Mouse (Mus musculus) olfactory bulb, adult 2 months (tissue): ENCODE data around the gene Syce1l. TPM values are rescaled to one million over a fixed set of nuclear protein-coding genes. Genes with fewer than 3 reads are reported as not detected.

Source experiments
- H3K27ac ChIP-seq: fragments of 200-500 bp; 2 replicates; pipeline ENCODE4 v1.5.1; 2012; ENCODE audit warnings: low read depth, low read length; ENCODE audit not compliant: insufficient read depth
- H3K4me1 ChIP-seq: fragments of 200-500 bp; 2 replicates; pipeline ENCODE4 v1.6.1; 2012; ENCODE audit warnings: low read length; ENCODE audit not compliant: control insufficient read depth, insufficient read depth
- H3K4me3 ChIP-seq: fragments of 200-500 bp; 2 replicates; pipeline ENCODE4 v1.5.1; 2012; ENCODE audit warnings: mild to moderate bottlenecking, low read depth, low read length, moderate library complexity; ENCODE audit not compliant: insufficient read depth
- CTCF ChIP-seq: fragments of 200-500 bp; IDR thresholded peaks from 2 replicates; pipeline ENCODE4 v1.5.1; 2012; ENCODE audit warnings: low read depth, mild to moderate bottlenecking, low read length, moderate library complexity; ENCODE audit not compliant: insufficient read depth
- POLR2A ChIP-seq: fragments of 200-500 bp; IDR thresholded peaks from 2 replicates; pipeline ENCODE4 v1.6.1; 2012; ENCODE audit warnings: mild to moderate bottlenecking, low read depth, low read length, moderate library complexity; ENCODE audit not compliant: insufficient read depth
- WGBS: fragments of 180-500 bp; shearing (Covaris S2); methylation state at CpG from one replicate; pipeline ENCODE4 v1.1.7; 2018; 5-methylcytosine and 5-hydroxymethylcytosine counted together
- polyA plus RNA-seq: library from polyadenylated mRNA; stranded (reverse); fragments of >200 nt; gene quantifications from 2 replicates; pipeline ENCODE4 v1.2.4, GENCODE M21; 2012; ENCODE audit warnings: low replicate concordance; ENCODE audit not compliant: missing spikeins, insufficient read depth, insufficient read length

Gene Syce1l
- polyA plus RNA-seq, 1 experiment, result not detected

DNA sequence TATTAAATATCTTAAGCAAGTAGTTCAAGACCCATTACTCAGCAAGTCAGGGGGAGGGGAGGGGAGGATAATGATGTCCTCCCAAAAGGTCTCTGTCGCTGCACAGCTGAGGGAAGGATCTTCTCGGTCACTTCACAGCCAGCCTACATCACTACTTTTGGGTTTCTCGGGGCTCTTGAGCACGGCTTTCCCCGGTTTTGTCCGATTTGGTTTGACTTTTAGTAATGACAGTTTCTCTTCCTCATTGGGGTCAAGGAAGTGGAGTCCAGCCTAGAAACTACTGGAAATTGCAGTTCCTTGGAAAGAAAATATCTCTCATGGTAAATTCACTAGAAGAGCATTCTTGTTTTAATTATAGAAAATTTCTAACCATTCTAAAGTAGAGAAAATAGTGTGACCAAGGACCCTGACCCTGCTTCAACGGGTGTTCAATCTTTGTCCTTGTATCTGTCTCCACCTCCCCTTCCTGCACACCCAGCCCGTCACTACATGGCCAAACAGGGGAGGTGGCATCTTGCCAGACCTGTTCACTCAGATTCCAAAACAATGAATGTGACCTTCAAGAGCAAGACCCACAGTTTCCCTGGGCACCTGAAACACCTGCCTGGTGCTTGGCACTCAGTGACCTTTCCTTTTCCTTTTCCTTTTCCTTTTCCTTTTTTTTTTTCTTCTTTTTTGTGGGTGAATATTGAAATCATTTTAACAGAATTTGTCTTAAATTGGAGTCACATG, 632 bp downstream of the Syce1l start:
- TF ChIP-seq POLR2A (no peak), CTCF (no peak)
- no peak overlapping the region for H3K4me3 ChIP-seq
- 0 out of 2 replicates have a peak, but pooled peaks cover 6% of the 10 kb centered on the region for H3K4me1 ChIP-seq
- WGBS, result 89% methylated on average over 8 of the region's 8 CpGs
- H3K27ac ChIP-seq, result no peak overlapping the region

DNA sequence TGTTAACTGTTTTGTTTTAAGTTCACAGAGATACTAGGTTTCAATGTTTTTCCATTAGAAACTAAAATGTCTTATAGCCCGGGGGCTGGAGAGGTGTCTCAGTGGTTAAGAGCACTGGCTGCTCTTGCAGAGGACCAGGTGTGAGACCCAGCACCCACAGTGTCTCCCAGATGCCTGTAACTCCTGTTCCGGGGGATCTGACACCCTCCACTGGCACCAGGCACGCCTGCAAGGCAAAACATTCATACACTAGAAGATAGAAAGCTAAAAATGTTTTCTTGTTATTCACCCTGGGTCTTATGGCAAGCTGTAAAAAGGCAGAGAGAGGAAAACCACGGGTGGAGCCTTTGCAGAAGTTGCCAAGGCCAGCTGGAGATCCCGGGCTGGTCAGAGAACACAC, 2.2 kb downstream of the Syce1l start:
- TF ChIP-seq CTCF, result no peak
- TF ChIP-seq POLR2A, result no peak
- WGBS, result 68% methylated on average over 5 of the region's 5 CpGs
- Histone ChIP-seq H3K4me3 (no peak overlapping the region), H3K27ac (no peak overlapping the region), H3K4me1 (no peaks in the 10 kb centered on the region)

DNA sequence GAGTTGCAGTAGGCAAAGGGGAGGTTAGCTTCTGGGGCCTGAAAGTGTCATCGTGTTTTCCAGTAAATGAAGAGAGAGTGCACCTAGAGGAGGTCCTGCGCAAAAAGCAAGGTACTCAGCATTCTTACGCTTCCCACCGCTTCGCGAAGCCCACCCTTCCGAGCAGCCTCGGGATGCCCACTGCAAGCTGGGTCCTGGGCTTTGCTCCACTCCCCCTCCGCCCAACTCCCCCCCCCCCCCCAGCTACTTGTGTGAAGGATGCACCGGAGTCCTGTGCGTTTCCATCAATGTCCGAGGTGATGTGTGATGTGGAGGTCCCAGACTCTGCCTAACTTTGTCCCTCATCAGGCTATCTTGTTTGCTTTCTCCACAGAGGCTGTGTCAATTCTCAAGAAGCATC, 9.4 kb downstream of the Syce1l start:
- no peak overlapping the region for H3K4me3 ChIP-seq
- WGBS, result 88% methylated on average over 11 of the region's 12 CpGs
- TF ChIP-seq POLR2A (no peak), CTCF (no peak)
- no peak overlapping the region for H3K27ac ChIP-seq
- no peaks in the 10 kb centered on the region for H3K4me1 ChIP-seq

DNA sequence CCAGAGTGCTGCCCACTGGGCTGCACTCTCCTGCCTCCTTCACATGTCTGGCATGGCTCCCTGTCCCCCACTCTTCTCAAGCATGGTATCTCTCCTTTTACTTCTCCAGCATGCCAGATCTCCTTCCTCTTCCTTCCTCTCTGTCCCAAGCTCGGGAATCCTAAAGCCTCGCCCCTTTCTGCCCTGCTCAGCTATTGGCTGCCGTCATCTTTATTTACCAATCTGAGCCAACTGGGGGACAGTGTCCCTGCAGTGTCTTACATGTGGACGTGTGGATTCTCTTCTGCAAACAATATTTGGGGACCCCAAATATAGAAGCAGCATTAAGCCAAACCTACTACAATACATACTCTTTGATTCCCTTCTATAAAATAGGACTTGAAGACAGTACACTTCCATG, 10.1 kb downstream of the Syce1l start:
- H3K4me3 ChIP-seq, result no peak overlapping the region
- H3K27ac ChIP-seq, result no peak overlapping the region
- no peaks in the 10 kb centered on the region for H3K4me1 ChIP-seq
- 74% methylated on average over 4 of the region's 4 CpGs for WGBS
- TF ChIP-seq CTCF (no peak), POLR2A (no peak)

DNA sequence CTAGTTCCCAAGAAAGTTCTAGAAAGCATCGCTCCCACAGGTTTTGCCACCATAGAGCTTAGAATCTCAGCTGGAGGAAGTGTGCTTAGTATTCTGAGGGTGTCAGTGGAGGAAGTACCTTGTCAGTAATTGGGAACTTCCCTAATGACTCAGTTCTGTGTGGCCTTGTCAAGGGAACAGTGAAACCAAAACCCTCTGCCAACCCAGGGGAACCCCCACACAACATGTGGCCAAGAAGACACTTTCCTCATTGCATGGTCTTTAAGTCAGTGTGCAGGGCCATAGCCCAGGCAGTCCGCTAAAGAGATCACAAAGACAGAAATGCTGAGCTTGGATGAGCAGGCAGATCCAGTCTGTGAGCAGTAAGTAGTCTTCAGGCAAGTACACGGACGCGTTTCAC, 13.1 kb downstream of the Syce1l start:
- Histone ChIP-seq H3K4me3 (no peak overlapping the region), H3K4me1 (no peaks in the 10 kb centered on the region), H3K27ac (no peak overlapping the region)
- TF ChIP-seq POLR2A (no peak), CTCF (no peak)
- WGBS, result 95% methylated on average over 5 of the region's 5 CpGs

- Histone ChIP-seq H3K27ac (no peak overlapping the region), H3K4me3 (no peak overlapping the region), H3K4me1 (no peaks in the 10 kb centered on the region)
- TF ChIP-seq POLR2A (no peak), CTCF (no peak)
- WGBS, result 78% methylated on average over 11 of the region's 11 CpGs
Measured at GRCm38 (mm10) chr8:113656681-113657298, 13.8 kb downstream of the Syce1l start.

GRCm38 (mm10) chr8:113660128-113660527, 17.1 kb downstream of the Syce1l start:
- no peak for TF ChIP-seq POLR2A
- TF ChIP-seq CTCF, result no peak
- no peak overlapping the region for H3K27ac ChIP-seq
- no peak overlapping the region for H3K4me3 ChIP-seq
- 95% methylated on average over 1 of the region's 1 CpGs for WGBS
- H3K4me1 ChIP-seq, result no peaks in the 10 kb centered on the region

DNA sequence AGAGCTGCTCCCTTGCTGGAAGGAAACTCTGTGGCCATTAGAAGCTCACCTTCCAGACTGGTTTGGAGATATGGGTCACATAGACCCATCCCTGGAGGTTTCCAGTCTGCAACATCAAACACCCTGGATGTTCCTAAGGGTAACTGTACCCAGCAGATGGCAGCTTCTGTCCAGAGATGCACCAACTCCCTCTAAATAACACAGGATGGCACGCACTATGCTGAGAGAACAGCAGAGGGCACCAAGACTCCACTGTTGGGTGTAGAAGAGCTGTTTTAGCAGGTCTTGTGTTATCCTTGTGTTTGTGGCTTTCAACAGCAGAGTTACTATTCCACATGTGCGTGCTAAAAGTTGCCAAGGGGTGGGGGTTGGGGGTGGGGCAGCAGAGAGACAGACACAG, 21.5 kb downstream of the Syce1l start:
- H3K4me3 ChIP-seq, result no peak overlapping the region
- WGBS, result 4% methylated on average over 2 of the region's 2 CpGs
- H3K4me1 ChIP-seq, result no peaks in the 10 kb centered on the region
- no peak overlapping the region for H3K27ac ChIP-seq
- TF ChIP-seq CTCF (no peak), POLR2A (no peak)

GRCm38 (mm10) chr8:113665036-113665435, 22.0 kb downstream of the Syce1l start:
- Histone ChIP-seq H3K27ac (no peak overlapping the region), H3K4me3 (no peak overlapping the region), H3K4me1 (no peaks in the 10 kb centered on the region)
- WGBS, result 57% methylated on average over 4 of the region's 4 CpGs
- TF ChIP-seq POLR2A, result no peak
- TF ChIP-seq CTCF, result no peak

GRCm38 (mm10) chr8:113665951-113666350, 22.9 kb downstream of the Syce1l start:
- Histone ChIP-seq H3K27ac (no peak overlapping the region), H3K4me1 (no peaks in the 10 kb centered on the region), H3K4me3 (no peak overlapping the region)
- 71% methylated on average over 8 of the region's 8 CpGs for WGBS
- TF ChIP-seq POLR2A (no peak), CTCF (no peak)
